Mouse (Mus musculus) spleen, postnatal 14 days (tissue): ENCODE measurements around the gene Pola1.
"Not testable (repeated sequence)": the region's sequence is repeated elsewhere in the genome, so short reads cannot be mapped to it uniquely, and the experiment has no call there.

Experiments
- DNase-seq, 2 experiments: peaks; one replicate each; pipeline ENCODE4 v3.0.0; 2021 to 2022; ENCODE audit warnings: low spot score in 2 of 2

Pola1 gene

DNA sequence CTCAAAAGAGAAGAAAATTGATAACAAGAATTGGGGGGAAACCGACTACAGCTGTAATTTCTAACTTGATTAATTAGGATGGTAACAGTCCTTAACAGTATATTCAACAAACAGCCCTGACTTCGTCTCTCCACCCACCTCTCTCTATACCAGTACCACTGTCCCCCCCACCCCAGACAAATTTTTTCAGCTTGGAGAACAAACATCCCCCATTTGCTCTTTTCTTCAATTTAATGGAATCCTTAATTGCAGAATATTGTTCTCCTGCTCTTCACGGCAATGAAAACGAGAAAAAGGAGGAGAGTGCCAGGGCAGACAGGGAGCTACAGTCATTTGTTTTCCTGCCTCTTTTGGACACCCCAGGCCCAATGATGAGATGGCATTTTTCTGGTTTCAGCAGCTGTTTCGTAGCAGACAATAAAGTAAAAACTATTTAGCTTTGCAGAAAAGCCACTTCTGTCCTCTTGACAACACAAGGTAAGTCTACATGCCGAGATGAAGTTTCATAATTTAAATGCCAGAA is 202.2 kb downstream of the Pola1 start:
- no peak for DNase-seq

DNA sequence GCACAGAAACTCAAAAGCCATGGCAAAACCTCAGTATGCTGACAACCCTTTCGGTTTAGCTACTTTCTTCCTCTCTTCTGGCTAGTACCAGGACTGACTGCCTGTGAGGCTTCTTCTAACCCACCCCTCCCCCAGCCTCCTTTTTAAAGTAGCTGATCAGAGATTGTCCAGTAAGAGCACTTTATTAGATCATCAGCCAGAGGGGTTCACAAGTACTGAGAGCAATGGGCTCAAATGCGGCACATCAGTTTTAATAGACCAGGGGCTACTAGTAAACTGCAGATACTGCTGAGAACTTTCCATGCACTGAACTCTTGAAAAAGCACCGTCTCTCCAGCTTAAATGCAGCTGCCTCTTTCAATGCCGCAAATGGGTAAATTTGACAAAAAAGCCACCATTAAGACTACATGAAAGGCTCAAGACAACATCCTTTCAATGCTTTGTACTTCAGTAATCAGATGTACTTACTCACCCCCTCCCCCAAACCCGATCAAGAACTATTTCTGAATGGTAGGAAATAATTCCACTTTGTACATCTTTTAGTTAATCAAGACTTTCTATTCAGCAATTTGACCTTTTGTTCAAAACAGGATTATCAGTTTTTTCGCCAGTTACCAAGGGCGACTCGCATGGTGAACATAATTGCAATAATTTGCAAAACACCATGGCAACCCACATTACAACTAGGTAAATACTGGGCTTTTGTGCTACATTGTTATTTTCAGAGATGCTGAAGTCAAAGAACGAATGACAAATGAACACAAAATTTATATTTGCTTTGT is 202.8 kb downstream of the Pola1 start:
- no peak for DNase-seq

DNA sequence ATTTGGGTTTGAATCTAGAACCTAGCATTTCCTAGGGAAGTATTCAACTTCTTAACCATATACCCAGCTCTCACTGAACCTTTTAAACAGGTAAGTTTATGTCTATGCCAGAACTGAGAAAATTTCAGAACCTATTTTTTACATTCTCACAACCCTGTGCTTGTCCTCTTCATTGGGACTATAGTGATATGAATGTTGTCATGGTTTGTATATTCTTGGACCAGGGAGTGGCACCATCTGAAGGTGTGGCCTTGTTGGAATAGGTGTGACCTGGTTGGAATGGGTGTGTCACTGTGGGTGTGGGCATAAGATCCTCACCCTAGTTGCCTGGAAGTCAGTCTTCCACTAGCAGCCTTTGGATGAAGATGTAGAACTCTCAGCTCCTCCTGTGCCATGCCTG is 231.1 kb downstream of the Pola1 start:
- not testable (repeated sequence) for DNase-seq

DNA sequence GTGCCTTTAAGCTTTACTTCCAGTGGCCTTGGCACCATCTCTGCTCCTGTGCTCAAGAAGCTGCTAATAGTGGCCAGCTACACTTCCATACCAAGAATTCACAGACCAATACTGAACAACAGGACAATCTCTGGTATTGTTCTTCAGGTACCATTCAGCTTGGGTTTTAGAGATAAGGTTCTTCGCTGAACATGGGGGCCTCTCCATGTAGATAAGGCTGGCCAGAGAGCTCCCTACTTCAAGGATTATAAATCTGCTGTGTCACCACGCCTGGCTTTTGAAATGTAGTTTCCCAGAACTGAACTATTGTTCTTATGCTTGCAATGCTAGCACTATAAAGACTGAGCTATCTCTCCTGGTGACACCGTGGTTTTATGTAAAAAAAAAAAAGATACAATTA is 234.9 kb downstream of the Pola1 start:
- no peak for DNase-seq

DNA sequence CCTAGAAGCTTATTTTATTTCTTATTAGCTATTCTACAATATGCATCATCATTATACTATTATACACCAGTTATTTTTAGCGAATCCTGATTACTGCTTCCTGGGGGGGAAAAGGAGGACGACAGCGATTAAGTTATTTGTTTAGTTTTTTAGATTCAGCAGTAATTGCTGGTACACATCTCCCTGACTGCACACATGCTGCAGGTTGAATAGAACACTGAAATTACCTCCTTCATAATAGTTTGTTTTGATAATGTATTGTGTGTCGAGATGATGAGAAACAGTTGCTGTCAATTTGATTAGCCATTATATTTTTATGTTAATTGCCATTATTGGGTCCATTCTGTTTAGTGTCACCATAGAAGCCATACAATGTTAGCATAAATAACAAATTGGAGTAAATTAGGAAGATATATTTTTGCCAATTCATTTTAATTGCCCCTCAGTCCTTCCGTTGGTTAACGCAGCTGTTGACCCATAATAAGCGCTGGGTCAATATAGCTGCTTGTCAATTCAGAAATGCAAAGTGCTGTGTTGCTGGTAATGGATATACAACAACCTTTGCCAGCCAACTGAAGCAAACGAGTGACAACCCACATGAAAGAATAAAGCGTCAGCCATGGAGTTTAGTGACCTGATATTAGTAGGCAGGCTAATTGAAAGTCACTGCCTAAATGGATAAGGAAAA is 254.5 kb downstream of the Pola1 start:
- DNase-seq, result no peak

DNA sequence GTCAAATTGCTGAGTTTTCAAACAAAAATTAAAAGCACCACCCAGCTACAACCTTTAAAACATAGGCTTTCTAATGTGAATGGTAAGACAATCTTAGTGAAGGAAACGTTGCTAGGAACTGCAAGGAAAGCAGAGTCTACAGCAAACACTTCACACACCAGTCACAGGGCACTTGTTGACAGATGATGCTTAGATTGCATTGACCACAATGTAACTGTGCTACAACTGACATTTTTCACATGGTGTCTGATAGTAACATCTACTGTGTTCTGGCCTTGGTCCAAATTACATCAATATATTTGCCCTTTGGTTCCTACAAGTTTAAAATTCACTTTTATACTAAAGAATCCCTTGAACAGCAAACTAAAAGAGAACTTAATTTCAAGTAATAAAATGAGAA is 258.5 kb downstream of the Pola1 start:
- DNase-seq, result no peak

DNA sequence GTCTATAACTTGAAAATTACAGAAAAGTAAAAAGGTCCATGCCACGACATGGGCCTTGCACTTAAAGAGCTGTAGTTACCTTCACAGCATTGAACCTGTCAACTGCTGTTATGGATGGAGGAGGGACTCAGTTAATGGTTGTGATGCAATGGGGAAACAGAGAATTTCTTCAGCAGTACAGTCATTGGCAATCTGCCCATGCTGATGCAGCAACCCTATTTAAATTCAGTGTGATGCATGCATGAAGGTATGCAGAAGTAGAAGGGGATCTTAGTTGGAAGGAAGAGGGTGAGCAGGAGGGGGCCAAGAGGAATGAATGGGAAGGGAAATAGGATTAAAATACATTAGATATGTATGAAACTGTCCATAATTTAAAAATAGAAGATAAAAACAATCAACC is 262.2 kb downstream of the Pola1 start:
- no peak for DNase-seq

DNA sequence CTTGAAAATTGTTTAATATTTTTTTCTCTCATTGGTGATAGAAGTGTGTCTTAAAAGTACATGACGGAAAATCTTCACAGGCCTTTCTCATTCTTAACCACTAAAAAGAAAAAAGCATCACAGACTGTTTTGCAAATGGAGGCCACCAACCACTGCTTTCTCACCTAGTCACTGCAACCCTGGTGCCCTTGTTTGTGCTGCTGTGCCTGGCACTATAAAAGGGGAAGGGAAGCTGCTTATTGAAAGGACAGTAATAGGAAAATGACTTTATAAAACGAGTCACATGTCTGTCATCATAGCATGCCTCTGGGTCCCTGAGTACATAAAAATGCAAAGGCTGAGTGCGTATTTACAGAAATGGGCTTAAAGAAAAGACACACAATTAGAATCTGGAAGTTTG is 263.7 kb downstream of the Pola1 start:
- DNase-seq, result no peak

DNA sequence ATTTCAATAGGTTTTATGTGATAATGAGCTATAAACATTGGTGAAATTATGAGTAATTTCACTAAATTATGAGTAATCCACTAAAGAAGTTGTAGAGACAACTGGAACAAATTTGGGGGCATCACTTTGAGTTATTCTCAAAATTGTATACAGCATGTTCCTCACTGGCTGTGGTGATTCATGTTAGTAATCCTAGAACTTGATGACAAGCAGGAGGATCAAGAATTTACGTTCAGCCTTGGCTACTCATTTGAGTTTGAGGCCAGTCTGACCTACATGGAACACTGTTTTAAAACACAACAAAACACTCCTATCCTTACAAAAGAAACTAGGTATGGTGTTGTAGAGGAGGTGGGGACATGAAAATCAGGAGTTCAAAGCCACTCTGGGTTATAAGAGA is 310.6 kb downstream of the Pola1 start:
- no peak for DNase-seq

DNA sequence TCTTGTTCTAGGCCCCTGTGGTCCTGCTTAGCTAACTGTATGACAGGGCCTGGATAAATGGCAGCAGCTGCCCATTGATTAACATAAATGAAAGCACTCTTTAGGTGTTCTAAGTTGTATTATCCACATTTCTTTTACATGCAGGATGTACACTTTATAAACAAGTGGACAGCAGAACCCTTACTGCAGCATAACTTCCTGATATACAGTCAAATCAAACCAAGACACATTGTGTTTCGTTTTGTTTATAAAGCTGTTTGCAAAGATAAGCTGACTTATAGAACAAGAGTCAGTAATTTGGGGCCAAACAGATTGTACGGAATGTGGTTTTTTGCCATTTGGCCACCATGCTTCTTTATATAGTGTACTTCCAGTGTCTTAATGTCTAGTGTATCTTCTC is 312.0 kb downstream of the Pola1 start:
- DNase-seq, result no peak

DNA sequence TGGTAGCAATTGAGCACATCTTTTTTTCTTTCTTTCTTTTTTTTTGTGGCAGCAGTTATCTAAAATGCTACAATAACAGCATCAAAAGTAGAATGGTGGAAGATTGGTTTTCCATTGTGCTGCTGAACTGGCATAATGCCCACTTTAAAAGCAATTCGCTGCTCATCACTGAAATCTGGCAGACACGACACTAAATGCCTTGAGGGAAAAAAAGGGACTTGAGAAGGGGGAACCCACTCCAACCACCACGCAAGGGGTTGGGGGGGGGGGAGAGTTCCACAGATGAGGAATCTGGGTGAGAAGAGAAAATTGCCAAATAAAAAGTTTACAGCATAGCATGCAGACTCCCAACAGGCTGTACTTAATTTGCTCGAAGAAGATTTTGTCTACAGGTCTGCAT is 314.4 kb downstream of the Pola1 start:
- DNase-seq, result no peak

DNA sequence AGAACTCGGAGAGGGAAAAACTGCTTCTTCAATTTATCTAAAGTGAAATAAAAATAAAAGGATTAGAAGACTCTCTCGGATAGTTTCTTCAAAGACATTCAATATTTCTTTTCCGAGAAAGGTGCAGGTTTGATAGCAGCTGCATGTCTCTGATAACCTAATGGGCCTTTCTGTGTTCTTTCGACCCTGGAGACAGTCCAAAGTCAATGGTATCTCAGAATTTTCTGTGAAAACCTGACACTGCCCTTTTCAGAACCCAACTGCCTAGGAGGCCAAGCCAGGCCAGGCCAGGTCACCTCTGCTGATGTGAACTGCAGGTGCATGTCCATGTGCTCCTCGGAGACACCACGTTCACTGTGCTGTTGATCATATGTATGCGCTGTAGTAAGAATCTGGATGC is 326.2 kb downstream of the Pola1 start:
- no peak for DNase-seq

DNA sequence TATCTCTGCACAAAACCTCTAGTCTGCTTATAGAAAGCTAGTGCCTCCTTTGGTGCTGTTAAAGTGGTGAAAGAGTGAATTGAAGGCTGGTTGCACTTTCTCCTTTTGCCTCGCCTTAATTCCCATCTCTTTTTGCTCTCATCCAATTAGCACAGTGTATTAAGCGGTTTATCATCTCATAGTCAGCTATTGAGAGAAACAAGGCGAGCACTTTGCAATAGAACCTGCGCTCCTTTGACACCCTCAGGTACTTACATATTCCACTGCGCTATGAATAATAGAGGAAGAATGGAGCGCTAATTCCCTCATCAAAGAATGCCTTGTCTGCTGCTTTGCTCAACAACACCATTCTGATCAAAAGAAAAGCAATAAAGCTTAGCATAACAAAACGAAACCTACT is 330.2 kb downstream of the Pola1 start:
- DNase-seq, result no peak

DNA sequence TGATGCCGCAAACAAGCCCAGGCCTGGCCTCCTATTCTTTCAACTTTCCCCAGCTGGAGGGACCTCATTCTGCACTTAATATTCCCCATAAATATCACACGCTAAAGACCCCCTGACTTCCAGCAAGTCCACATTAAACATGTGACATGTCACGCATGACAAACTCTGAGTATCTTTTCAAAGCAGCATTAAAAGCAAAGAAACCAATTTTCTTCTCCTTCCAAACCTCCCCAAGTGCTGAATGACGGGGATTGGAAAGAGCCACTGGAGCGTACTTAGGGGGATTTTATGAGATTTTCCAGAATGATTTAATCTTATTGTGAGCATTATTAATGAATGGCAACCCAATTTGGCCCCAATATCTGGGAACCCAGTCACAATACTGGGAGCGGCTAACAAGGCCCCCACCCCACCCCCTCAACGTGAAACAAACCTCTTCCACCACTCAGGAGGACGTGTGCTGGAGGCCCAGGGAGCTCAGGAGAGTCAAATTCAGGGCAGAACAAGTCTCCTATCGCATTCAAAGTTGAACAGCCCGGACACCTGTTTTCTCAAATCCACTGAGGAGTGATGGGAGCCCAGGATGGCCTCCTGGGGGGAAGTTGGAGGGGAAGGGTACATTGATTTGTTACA is 331.7 kb downstream of the Pola1 start:
- DNase-seq, result no peak

DNA sequence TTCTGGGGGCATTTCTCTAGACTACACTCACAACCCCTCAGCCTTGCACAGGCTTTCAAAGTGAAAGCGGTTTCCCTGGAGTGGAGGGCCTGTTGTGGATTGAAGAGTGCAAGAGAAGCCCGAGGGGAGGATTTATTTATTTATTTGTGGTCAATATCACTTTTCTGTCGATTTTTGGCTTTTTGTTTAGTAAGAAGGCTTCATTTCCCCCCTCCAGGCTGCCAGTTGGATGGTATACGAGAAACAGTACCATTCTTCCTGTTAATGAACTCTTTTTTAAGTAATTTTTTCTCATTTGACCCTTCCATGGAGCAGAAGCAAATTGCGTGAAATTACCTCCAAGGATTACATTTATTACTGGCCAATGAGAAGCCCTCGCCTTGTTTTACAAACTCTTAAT is 332.2 kb downstream of the Pola1 start:
- DNase-seq, result no peak

DNA sequence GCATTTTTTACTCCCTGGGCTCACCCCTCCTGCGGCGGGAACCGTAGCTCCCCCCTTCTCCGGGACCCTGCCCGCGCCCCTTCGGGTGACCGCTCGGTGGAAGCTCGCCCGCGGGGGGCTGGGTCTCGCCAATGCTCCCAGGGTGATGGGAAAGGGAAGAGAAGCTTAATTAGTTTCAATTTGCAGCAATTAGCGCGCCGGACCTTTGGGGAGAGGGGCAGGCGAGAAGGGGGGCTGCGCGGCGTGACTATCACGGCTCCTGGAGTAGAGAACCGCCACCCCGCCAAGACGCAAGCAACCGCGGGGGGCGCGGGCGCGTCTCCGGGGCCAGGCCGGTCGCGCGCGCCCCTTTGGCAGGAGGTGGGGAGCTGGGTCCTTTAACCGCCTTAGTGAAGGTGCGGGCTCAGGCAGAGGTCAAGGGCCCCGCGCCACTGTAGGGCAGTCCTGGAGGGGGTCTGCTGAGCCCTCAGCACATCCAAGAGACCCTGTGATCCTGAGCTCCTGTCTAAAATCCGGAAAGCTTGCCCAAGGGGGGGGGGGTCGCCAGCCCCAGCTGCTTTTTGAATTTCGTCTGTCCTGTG is 332.8 kb downstream of the Pola1 start:
- DNase-seq, result no peak

DNA sequence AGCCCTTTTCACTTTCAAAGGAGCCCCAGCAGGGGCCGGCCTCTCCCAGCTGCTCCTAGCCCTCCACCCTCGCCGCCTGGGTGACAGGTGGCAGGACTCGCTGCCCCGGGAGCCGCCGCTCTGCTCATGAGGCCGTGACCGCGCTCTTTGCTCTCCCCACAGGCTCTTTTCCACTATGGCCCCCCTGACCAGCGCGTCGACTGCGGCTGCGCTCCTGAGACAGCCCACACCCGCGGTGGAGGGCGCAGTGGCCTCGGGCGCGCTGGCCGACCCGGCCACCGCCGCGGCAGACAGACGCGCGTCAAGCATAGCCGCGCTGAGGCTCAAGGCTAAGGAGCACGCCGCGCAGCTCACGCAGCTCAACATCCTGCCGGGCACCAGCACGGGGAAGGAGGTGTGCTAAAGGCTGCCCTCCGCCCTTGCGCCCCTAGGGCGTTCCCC is 334.9 kb downstream of the Pola1 start:
- no peak for DNase-seq

DNA sequence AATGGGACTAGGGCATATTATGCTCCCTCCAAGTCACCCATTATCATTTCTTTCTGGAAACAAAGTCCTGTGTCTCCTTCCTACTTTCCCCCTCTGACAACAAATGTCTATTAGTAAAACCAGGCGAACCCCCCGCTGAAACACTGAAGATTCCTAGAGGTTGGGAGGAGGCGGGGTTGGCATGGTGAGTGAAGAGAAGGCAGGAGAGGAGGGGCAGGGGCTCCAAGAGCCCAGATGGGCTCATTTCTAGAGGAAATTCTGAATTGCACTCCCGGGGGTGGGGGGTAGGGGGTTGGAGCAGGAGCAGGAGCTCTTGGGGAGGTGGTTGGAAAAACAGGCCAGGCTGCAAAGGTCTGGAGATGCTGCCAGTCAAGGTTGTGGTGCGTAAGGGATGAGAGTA is 336.1 kb downstream of the Pola1 start:
- no peak for DNase-seq

DNA sequence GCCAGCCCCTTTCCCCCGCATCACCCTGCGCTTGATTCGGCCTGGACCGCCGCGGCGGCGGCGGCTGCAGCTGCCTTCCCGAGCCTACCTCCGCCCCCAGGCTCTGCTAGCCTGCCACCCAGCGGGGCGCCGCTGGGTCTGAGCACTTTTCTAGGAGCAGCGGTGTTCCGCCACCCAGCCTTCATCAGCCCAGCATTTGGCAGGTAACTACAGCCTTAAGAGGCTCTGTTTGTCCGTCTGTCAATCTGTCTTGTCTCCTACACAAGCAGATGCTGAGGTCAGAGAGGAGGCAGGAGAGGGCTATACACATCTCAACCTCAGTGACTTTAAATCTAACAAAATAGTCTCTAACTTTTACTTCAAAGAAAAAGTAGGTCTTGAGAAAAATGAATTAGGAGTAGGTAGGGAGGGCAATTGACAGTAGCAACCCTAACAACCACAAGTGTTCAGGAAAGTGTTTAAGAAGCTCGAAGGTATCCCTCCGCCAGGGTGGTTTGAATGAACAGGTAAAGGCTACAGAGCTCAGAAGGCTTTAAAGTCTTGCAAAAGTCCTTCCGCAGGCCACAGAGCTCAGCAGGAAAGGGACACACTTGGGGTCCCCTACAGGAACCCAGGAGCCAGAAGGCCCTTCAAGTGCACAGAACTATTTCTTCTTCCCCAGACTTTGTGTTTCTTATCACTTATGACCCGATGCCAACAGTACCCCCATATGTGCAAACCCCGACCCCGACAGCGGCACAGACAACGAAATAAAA is 337.0 kb downstream of the Pola1 start:
- no peak for DNase-seq

DNA sequence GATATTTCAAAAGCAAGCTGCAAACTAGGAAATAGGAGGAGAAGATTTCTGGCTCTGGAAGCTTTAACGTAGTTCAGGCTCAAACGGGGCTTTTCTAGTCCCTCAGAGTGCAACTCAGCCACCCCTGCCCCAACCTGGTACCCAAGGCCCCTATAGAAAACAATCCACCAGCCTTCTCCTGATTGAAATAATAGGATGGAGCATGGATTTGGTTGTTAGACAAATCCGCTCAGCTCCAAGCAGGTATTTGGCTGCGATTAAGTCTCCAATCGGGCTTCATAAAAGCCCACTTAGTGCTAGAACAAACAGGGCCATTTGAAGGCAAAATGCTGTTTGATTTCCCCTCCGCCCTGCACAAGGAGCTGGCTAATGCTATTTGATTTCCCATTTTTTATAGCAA is 339.9 kb downstream of the Pola1 start:
- no peak for DNase-seq

DNA sequence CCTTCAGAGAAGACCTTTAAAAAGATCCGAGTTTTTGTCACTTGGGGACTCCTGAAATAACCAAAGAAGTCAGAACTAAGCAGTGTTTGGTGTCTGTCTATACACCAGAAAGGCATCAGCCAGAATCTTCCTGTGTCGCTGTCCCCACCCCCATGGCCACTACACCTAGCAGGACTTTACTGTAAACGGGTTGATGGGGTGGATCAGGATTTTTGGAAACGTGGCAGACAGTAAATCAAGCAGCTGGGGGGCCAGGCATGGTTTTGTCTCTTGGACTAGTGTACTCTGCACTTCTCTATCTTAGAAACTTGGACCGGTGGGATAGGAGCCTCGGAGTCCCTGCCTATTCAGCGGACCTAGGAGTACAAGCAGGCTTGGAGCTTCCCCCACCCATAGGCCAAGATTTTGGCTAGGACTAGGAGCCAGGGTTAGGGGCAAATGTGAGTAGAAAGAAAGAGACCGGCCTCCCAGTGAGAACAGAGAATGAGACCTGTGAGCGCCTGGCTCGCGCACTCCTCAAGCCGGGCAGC is 342.0 kb downstream of the Pola1 start:
- DNase-seq, result no peak
